In the genomic region with DNA sequence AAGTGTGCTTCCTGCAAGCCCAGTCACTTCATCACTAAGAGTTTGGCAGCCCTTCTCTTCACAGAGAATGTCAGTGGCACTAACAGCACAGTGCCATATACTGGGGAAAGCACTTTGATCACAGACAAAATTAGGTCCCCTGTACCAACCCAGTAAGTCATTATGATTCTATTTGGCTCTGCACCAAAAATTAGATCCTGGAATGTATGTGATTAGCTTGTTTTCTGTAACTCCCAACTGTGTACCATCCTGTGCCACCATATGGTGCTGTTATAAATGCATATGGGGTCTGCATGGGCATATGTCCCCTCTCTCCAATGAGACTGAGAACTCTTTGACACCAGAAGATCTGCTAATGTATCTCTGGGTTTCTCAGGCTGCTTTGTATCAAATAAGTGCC, we compare ENCODE assay signal across 21 mouse cellular contexts.
A peak's percentile ranks its signal among the peaks of the same experiment; 100 is the strongest.
DNase-seq lines count a peak whose midpoint lies in the region; ATAC-seq lines count a peak whose summit lies in the region.
"Had no signal": no experiment of that assay in that cellular context is flagged by ENCODE, and none has a peak within 500 bp of the region (broad histone marks: within the 10 kb centered on the region; RNA-seq: fewer than 3 reads in every experiment).

No protein-coding gene starts in this region.

- no peak overlapping the region for H3K4me3 ChIP-seq in forebrain, embryonic 13.5 days
- H3K4me3 ChIP-seq in forebrain, embryonic 10.5 days: no peak overlapping the region
- H3K4me3 ChIP-seq in forebrain, embryonic 15.5 days: no peak overlapping the region
- no peak overlapping the region for H3K4me3 ChIP-seq in limb, embryonic 10.5 days
- H3K4me3 ChIP-seq: limb, embryonic 13.5 days; liver, embryonic 13.5 days; neural tube, embryonic 12.5 days had no signal

- no peak overlapping the region for H3K4me2 ChIP-seq in forebrain, embryonic 13.5 days
- H3K4me2 ChIP-seq in forebrain, embryonic 15.5 days (replicated peaks): no peak overlapping the region
- H3K4me2 ChIP-seq: limb, embryonic 13.5 days; liver, embryonic 13.5 days; lung, embryonic 14.5 days; neural tube, embryonic 12.5 days had no signal

- H3K27ac ChIP-seq in forebrain, embryonic 13.5 days: no peak overlapping the region
- H3K27ac ChIP-seq in forebrain, embryonic 10.5 days: no peak overlapping the region
- H3K27ac ChIP-seq in forebrain, embryonic 15.5 days (replicated peaks): 0 out of 2 replicates have a peak overlapping the region, but pooled peaks have one; percentile 19
- no peak overlapping the region for H3K27ac ChIP-seq in limb, embryonic 10.5 days
- H3K27ac ChIP-seq: limb, embryonic 13.5 days; liver, embryonic 13.5 days; macrophage; neural tube, embryonic 12.5 days had no signal

- no peak for DNase-seq in forebrain, embryonic 10.5 days (ENCODE audit: extremely low spot score, low spot score)
- DNase-seq in layer of hippocampus, adult 9-11 months: peak; percentile 33
- no peak for DNase-seq in layer of hippocampus, adult 11-12 months (ENCODE audit: low spot score)
- peak; percentile 37 for DNase-seq in brain, adult 2 months (ENCODE audit: low read depth, low spot score)
- no peak for DNase-seq in limb, embryonic 10.5 days (ENCODE audit: low spot score)
- DNase-seq in left cerebral cortex, postnatal 36 days (ENCODE audit: low spot score in 2 of 2): no peak
- DNase-seq: adrenal gland, postnatal 25 days; B cell, adult 2 months; cerebellum, adult 9-11 months; embryo, embryonic 11 days; gastrocnemius, postnatal 36 days; kidney, adult 8-10 months; kidney, postnatal 25 days; liver, embryonic 13.5 days; lung, embryonic 14.5 days; thymus, postnatal 14 days had no signal

- H3K9me3 ChIP-seq in forebrain, embryonic 13.5 days (replicated peaks): no peaks in the 10 kb centered on the region
- no peaks in the 10 kb centered on the region for H3K9me3 ChIP-seq in forebrain, embryonic 10.5 days
- no peaks in the 10 kb centered on the region for H3K9me3 ChIP-seq in forebrain, embryonic 15.5 days
- H3K9me3 ChIP-seq in limb, embryonic 10.5 days (replicated peaks): no peaks in the 10 kb centered on the region
- H3K9me3 ChIP-seq: limb, embryonic 13.5 days; liver, embryonic 13.5 days; neural tube, embryonic 12.5 days had no signal

- intact Hi-C loops in left cerebral cortex, postnatal 36 days (cut with DNase I): no loop called here

- no peaks in the 10 kb centered on the region for H3K27me3 ChIP-seq in forebrain, embryonic 13.5 days
- H3K27me3 ChIP-seq in forebrain, embryonic 10.5 days (ENCODE audit: poor library complexity, severe bottlenecking): peaks cover 11% of the 10 kb centered on the region
- H3K27me3 ChIP-seq in forebrain, embryonic 15.5 days: no peaks in the 10 kb centered on the region
- H3K27me3 ChIP-seq in limb, embryonic 10.5 days (ENCODE audit: low read depth, poor library complexity, severe bottlenecking): no peaks in the 10 kb centered on the region
- H3K27me3 ChIP-seq: limb, embryonic 13.5 days; liver, embryonic 13.5 days; neural tube, embryonic 12.5 days had no signal

- H3K36me3 ChIP-seq in forebrain, embryonic 13.5 days (ENCODE audit: poor library complexity, severe bottlenecking): peaks cover 16% of the 10 kb centered on the region
- peaks cover 7% of the 10 kb centered on the region; the same call in 1 of the 2 replicates for H3K36me3 ChIP-seq in forebrain, embryonic 10.5 days (replicated peaks)
- peaks cover 14% of the 10 kb centered on the region for H3K36me3 ChIP-seq in forebrain, embryonic 15.5 days
- H3K36me3 ChIP-seq in limb, embryonic 10.5 days: no peaks in the 10 kb centered on the region
- H3K36me3 ChIP-seq: liver, embryonic 13.5 days had no signal

- H3K9ac ChIP-seq in forebrain, embryonic 13.5 days: no peak overlapping the region
- no peak overlapping the region for H3K9ac ChIP-seq in forebrain, embryonic 15.5 days (replicated peaks)
- H3K9ac ChIP-seq: limb, embryonic 13.5 days; liver, embryonic 13.5 days; lung, embryonic 14.5 days; neural tube, embryonic 12.5 days had no signal

- 0 out of 2 replicates have a peak, but pooled peaks cover 5% of the 10 kb centered on the region for H3K4me1 ChIP-seq in forebrain, embryonic 13.5 days
- no peaks in the 10 kb centered on the region for H3K4me1 ChIP-seq in forebrain, embryonic 10.5 days
- peaks cover 6% of the 10 kb centered on the region for H3K4me1 ChIP-seq in forebrain, embryonic 15.5 days
- H3K4me1 ChIP-seq in limb, embryonic 10.5 days: peaks cover 3% of the 10 kb centered on the region; the same call in 1 of the 2 replicates
- H3K4me1 ChIP-seq: liver, embryonic 13.5 days; neural tube, embryonic 12.5 days had no signal

- peak; percentile 90 for ATAC-seq in forebrain, embryonic 13.5 days
- peak; percentile 88 for ATAC-seq in forebrain, embryonic 15.5 days (replicated peaks)

Comparison
In these comparisons a context has a peak if more than half of its experiments do, and no peak if none do; other contexts are left out.
1. DNase-seq: peak in layer of hippocampus, adult 9-11 months (single experiment) and brain, adult 2 months (single experiment); none in forebrain, embryonic 10.5 days (single experiment), layer of hippocampus, adult 11-12 months (single experiment), limb, embryonic 10.5 days (single experiment) and left cerebral cortex, postnatal 36 days (0 of 2).